Mouse (Mus musculus): Measurements from ENCODE around the gene Hdac11.
A peak's percentile ranks its signal among the peaks of the same experiment; 100 is the strongest.

The Hdac11 gene

GRCm38 (mm10) chr6:91137343-91137956 is 19.0 kb upstream of the Hdac11 start:
- DNase-seq (ENCODE audit: low spot score in 2 of 2): no peak

- peak; percentile 36 to 76 for DNase-seq (ENCODE audit: low spot score in 2 of 2)
Observed at GRCm38 (mm10) chr6:91139846-91140245, 16.6 kb upstream of the Hdac11 start.

DNA sequence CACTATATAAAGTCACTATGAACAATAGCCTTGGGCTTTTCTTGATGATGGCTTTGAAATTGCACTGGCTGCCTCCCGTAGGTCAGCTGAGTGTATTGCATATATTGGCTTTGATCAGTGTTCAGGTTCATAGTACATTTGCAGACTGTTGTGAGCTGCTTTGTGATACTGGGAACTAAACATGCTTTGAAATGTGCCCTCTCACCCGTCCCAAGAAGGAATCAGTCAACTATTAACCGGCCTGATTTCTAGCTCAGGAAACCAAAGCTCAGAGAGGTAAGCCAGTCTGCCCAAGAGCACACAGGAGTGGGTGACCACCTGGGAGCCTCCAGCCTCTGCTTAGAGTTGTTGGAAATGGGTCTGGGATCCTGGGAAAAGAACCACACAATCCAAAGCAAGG is 11.4 kb upstream of the Hdac11 start:
- no peak for DNase-seq (ENCODE audit: low spot score in 2 of 2)

GRCm38 (mm10) chr6:91145572-91145971 is 10.9 kb upstream of the Hdac11 start:
- DNase-seq (ENCODE audit: low spot score in 2 of 2): no peak

- no peak for DNase-seq (ENCODE audit: low spot score in 2 of 2)
Observed at GRCm38 (mm10) chr6:91146443-91147151, 9.9 kb upstream of the Hdac11 start.

DNA sequence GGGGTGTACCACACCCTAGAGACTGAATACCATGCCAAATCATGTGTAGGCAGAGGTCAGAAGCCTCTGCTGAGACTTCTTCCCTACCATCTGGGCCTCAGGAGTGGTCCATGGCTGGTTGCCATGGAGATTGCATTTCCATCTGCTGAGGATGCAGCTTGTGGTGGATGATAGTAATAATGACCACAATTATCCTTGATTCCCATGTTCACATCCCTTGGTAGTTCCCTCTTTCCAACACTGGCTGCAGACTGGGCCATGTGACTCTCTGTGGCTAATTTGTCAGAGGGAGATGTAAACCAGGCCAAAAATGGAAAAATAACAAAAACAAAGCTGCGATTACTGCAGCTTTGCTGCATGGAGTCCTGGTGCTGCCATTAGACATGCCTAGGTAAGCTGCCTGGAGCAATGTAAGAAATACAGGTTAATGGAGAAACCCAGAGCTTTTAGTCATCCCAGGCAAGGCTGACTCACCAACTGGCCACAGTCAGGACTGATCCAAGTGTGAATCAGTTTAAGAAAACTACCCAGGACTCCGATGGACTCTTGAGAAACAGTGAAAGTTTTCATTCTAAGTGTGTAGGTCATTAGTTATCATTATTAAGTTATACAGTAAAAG is 9.2 kb upstream of the Hdac11 start:
- no peak for DNase-seq (ENCODE audit: low spot score in 2 of 2)

GRCm38 (mm10) chr6:91152892-91153548 is 3.4 kb upstream of the Hdac11 start:
- peak; percentile 34 to 40 for DNase-seq (ENCODE audit: low spot score in 2 of 2)

DNA sequence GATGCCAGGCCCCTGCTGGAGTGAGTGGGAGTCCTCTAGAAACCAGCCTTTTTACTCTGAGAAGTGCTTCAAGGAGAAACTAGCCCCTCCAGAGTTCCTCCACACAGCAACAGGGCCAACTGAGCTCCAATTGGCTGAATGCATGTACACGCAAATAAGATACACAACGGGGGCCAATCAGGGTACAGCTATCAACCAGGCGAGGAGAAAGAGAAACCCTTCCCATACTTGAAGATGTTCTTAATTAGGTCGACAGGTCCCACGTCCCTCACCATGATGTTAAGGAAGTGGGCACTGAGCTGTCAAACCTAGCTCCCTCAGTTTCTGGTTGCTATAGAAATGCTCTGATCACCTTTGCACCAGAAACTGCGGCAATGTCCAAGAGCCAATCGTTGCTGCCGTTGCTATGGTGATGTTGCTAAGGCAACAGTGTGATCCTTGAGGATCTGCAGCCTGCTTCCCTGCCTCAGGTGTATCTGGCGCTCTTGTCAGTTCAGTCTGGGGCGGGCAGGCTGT is 2.9 kb upstream of the Hdac11 start:
- DNase-seq (ENCODE audit: low spot score in 2 of 2): peak in 1 of 2 experiments; percentile 25

DNA sequence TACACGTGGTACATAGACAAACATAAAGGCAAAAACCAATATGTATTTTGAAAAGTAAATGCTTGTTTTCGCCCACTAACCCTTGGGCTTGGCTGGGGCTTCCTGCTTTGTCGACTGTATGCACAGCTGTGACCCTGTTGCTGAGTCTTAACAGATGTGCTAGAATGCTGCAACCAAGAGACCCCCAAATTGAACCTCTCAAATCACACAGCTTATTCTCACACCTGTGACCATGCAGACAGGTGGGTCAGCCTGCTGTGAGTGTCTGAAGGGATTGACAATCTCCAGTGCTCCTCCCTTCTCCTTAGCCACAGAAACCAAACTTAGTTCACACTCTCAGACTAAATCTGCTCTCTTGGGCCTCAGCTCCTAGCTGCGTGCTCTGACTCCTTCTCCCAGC is 1.8 kb upstream of the Hdac11 start:
- peak; percentile 49 to 55 for DNase-seq (ENCODE audit: low spot score in 2 of 2)

- no peak for DNase-seq (ENCODE audit: low spot score in 2 of 2)
Observed at GRCm38 (mm10) chr6:91155286-91155685, 1.2 kb upstream of the Hdac11 start.

GRCm38 (mm10) chr6:91156062-91156461 is 403 bp upstream of the Hdac11 start:
- no peak for DNase-seq (ENCODE audit: low spot score in 2 of 2)

DNA sequence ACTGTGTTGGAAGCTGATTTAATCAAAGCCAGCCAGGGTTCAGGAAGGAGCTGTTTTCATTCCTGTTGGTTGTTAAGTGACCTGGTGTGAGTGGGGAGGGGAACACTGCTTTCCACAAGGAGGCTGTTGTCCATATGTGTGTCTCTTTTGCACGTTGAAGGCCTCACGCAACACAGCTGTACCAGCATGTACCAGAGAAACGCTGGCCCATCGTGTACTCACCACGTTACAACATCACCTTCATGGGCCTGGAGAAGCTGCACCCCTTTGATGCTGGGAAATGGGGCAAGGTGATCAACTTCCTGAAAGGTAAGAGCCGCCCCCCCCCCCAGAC is 739 bp downstream of the Hdac11 start:
- no peak for DNase-seq (ENCODE audit: low spot score in 2 of 2)

DNA sequence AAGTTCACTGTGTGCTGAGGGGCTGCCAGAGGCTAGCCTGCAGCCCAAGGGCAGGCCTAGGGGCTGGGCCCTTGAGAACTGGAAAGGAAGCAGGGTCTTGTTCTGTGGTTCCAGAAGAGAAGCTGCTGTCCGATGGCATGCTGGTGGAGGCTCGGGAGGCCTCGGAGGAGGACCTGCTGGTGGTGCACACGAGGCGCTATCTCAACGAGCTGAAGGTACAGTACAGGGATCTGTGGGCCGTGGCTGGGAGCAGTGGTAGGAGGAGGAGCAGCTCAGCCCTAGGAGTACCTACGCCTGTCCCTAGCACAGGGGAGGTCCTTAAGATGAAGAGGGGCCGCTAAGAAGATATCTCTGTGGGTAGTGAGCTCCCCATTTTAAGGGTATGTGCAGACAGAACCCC is 2.6 kb downstream of the Hdac11 start:
- DNase-seq (ENCODE audit: low spot score in 2 of 2): no peak

- no peak for DNase-seq (ENCODE audit: low spot score in 2 of 2)
Observed at GRCm38 (mm10) chr6:91160399-91160798, 3.9 kb downstream of the Hdac11 start.

DNA sequence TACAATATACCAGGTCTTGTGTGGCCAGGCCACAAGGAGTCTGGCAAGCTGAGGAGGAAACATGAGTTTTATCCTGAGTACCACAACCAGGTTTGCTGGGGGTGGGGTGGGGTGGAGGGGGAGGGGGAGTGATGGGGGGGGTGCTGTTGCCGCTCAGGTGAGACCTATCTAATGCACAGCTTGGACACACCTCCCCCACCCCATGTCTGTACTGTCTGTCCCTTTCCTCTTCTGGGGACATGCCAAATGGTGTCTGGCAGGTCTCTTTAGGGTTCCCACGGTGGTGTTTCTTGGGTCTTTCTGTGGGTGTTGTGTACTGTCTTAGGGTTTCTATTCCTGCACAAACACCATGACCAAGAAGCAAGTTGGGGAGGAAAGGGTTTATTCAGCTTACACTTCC is 4.5 kb downstream of the Hdac11 start:
- DNase-seq (ENCODE audit: low spot score in 2 of 2): no peak

GRCm38 (mm10) chr6:91161506-91162235 is 5.2 kb downstream of the Hdac11 start:
- DNase-seq (ENCODE audit: low spot score in 2 of 2): no peak

DNA sequence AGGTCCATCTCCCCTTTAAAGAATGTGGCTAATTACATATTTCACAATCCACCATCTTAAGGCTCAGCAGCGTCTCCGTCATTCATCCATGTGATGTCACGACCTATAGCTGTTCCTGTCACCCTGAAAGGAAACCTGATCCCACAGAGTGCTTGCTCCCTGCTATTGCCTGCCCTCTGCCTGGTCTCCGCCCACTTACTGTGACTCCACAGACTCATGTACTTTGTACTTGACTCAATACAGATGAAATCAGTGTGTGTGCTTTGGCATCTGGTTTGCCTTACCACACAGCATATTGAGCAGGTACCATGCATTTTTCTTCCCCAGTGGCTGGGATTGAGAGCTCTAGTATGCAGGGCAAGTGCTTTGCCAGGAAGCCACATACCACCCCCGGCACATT is 5.8 kb downstream of the Hdac11 start:
- no peak for DNase-seq (ENCODE audit: low spot score in 2 of 2)

DNA sequence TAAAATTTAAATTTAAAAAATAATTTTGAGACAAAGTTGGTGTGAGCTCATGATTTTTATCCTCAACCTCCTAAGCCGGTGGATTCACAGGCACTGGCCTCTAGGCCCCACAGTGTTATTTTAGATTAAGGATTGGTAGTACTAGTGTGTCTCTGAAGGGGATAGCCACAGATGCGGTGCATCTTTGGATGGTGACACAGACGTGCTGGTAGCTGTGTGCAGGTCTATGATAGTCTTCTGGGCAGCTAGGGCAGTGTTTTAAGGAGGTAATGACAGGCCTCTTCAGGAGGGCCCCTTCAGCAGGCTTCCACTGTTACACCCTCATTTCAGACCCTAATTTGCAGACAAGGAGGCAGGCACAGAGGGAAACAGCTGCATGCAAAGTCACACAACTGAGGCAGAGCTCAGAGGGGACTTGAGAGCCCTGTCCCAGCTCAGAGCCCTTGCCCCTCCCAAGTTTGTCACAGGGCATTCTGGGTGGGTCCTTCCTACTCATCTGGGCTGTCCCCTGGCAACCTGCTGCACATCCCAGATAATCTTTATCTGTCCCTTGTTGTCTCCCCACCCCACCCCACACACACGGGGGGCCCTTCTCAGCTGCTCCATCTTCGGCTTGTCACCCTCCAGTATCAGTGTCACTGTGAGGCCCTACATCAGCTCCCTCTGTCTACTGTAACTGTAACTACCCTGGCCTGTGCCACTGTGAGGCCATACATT is 6.9 kb downstream of the Hdac11 start:
- no peak for DNase-seq (ENCODE audit: low spot score in 2 of 2)

DNA sequence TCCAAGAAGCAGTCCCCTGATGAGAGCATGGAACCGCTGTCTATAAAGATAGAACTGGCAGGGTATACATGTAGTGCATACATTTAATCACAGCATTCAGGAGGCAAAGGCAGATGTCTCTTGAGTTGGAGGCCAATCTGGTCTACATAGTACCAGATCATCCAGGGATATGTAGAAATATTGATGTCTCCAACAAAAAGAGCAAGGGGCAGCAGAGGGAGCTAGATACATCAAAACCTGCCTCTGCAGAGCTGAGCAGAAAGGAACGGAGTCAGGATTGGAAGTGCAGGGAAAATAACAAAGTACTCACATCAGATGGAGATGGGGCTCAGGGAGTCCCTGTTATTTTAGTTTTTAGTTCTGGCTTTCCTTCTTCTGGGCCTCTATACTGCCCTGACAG is 8.1 kb downstream of the Hdac11 start:
- no peak for DNase-seq (ENCODE audit: low spot score in 2 of 2)

DNA sequence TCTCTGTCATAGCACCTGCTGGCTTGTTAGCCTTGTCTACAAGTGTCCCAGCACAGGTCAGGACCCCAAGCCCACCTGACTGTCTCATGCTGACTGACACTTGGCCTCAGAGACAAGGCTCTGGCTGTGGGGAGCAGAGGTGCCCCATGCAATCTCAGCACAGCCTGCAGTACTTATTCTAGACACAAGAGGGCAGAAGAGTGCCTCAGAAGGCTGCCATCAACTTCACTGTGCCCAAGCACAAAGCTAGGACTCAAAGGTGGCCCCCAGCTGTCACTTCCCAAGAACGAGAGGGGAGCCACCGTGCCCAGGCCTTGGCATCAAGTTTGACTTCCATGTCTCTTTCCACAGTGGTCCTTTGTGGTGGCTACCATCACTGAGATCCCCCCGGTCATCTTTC is 8.7 kb downstream of the Hdac11 start:
- DNase-seq (ENCODE audit: low spot score in 2 of 2): peak; percentile 49 to 79

GRCm38 (mm10) chr6:91167828-91168227 is 11.4 kb downstream of the Hdac11 start:
- no peak for DNase-seq (ENCODE audit: low spot score in 2 of 2)

Measured in thymus, postnatal 10 days (tissue).